In the genomic region with DNA sequence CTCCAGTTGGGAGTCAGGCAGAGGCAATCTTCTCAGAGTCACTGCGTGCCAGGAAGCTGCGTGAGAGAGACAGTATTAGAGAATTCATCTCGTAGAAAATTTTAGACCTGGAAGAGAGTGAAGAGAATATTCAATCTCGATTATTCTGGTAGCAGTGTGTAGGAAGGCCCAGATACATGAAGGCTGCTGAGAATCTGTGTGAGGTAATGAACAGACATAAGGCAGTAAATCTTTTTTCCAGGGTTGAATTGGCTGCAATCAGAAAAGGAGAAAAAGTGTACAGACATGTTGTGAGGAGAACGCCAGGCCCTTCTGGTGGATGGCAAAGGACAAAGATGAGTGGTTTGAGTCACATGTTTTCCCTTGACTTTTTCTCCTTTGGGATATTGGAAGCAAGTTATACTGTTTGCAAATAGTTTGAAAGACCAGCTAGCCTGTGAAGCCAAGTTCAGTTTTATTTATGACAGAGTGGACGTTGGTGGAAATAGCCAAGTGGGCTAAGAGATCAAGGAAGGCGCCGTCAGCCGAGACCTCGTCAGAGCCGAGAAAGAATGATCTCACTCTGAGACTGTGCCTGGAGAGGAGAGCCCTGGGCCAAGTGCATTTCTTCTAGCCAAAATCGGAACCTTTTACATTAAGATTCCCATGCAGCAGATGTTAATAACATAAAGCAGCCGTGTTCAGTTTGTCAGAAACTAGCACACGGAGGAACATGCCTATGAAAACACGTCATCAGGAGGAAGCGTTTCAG, we compare ENCODE assay signal across 13 mouse cellular contexts. TPM values are rescaled to one million over a fixed set of nuclear protein-coding genes. Genes with fewer than 3 reads are reported as not detected.
DNase-seq lines count a peak whose midpoint lies in the region; ATAC-seq and TF ChIP-seq lines count a peak whose summit lies in the region.
"Had no signal": no experiment of that assay in that cellular context is flagged by ENCODE, and none has a peak within 500 bp of the region (broad histone marks: within the 10 kb centered on the region; RNA-seq: fewer than 3 reads in every experiment).

No protein-coding gene starts in this region.

- peak; percentile 51 for DNase-seq in kidney, postnatal 0 days (ENCODE audit: low spot score)
- DNase-seq in kidney, adult 18-20 months: no peak
- DNase-seq in adrenal gland, postnatal 14 days: peak; percentile 80
- DNase-seq in gastrocnemius, postnatal 14 days: peak; percentile 61
- DNase-seq in yolk sac, embryonic 10.5 days (ENCODE audit: low spot score): no peak
- no peak for DNase-seq in layer of hippocampus, adult 8-10 months (ENCODE audit: low spot score in 2 of 2)
- DNase-seq in right cerebral cortex, adult 18-20 months: no peak
- DNase-seq: cerebellum, adult 9-11 months; right cerebral cortex, postnatal 14 days; thymus, postnatal 14 days had no signal

- no peak overlapping the region for H3K9ac ChIP-seq in kidney, postnatal 0 days (ENCODE audit: low read depth, low read length)
- H3K9ac ChIP-seq in lung, embryonic 15.5 days: no peak overlapping the region
- H3K9ac ChIP-seq: liver, embryonic 14.5 days had no signal

- no peaks in the 10 kb centered on the region for H3K27me3 ChIP-seq in kidney, postnatal 0 days (ENCODE audit: insufficient read depth, low read length)
- no peaks in the 10 kb centered on the region for H3K27me3 ChIP-seq in lung, embryonic 15.5 days

- no peak overlapping the region for H3K4me3 ChIP-seq in kidney, postnatal 0 days (replicated peaks; ENCODE audit: low read depth, low read length)
- H3K4me3 ChIP-seq in lung, embryonic 15.5 days: no peak overlapping the region
- H3K4me3 ChIP-seq: erythroblast, embryonic 14.5 days had no signal

- H3K4me2 ChIP-seq in kidney, postnatal 0 days (ENCODE audit: low read length): no peak overlapping the region
- H3K4me2 ChIP-seq in lung, embryonic 15.5 days: no peak overlapping the region

- 76% methylated on average over 16 of the region's 16 CpGs for WGBS in kidney, postnatal 0 days
- 59% methylated on average over 16 of the region's 16 CpGs for WGBS in lung, embryonic 15.5 days

- no peak overlapping the region for H3K27ac ChIP-seq in kidney, postnatal 0 days
- H3K27ac ChIP-seq in lung, embryonic 15.5 days: peak overlapping the region; percentile 79
- H3K27ac ChIP-seq: liver, embryonic 14.5 days had no signal

- no peak for TF ChIP-seq CTCF in kidney, postnatal 0 days (IDR thresholded peaks at IDR 0.05; ENCODE audit: low read depth)

- intact Hi-C loops in gastrocnemius, postnatal 14 days (cut with DNase I; ENCODE audit: low total_unique reads): no loop called here

- H3K9me3 ChIP-seq in kidney, postnatal 0 days (replicated peaks; ENCODE audit: low read length): no peaks in the 10 kb centered on the region
- H3K9me3 ChIP-seq in lung, embryonic 15.5 days: no peaks in the 10 kb centered on the region

- H3K4me1 ChIP-seq in kidney, postnatal 0 days (replicated peaks; ENCODE audit: insufficient read depth, low read length): peaks cover 7% of the 10 kb centered on the region
- H3K4me1 ChIP-seq in lung, embryonic 15.5 days: peaks cover 40% of the 10 kb centered on the region

- H3K36me3 ChIP-seq in kidney, postnatal 0 days (ENCODE audit: insufficient read depth, low read length): no peaks in the 10 kb centered on the region; the same call in 1 of the 2 replicates
- 0 out of 2 replicates have a peak, but pooled peaks cover 3% of the 10 kb centered on the region for H3K36me3 ChIP-seq in lung, embryonic 15.5 days

- no peak for ATAC-seq in kidney, postnatal 0 days (replicated peaks; ENCODE audit: low FRiP score, low read depth)
- peak; percentile 79 for ATAC-seq in lung, embryonic 15.5 days (ENCODE audit: borderline replicate concordance, extremely low read depth, low FRiP score, low TSS enrichment)

RNA-seq across cellular contexts. Expression of a gene that starts 11.8 kb away (rescaled TPM):
- 9.5 and 9.9 TPM in 2 replicates for polyA plus RNA-seq in kidney, postnatal 0 days (2015; fragmentation: Nextera tagmentation; extraction: Ambion mirVana)
- 150 and 156 TPM in 2 replicates for total RNA-seq in adrenal gland, postnatal 14 days (2021)
- total RNA-seq in gastrocnemius, postnatal 14 days (2021): 10 to 100 TPM; 17.2 to 20.3 TPM
- polyA plus RNA-seq in lung, embryonic 15.5 days (2015; fragmentation: Nextera tagmentation; extraction: Ambion mirVana): 9.3 and 9.4 TPM in 2 replicates
- 10 to 100 TPM; 15.4 to 19.8 (median 16.4) TPM for total RNA-seq in layer of hippocampus, adult 8-10 months (2022)

Comparison
In these comparisons a context has a peak if more than half of its experiments do, and no peak if none do; other contexts are left out.
1. DNase-seq: peak in kidney, postnatal 0 days (single experiment), adrenal gland, postnatal 14 days (single experiment) and gastrocnemius, postnatal 14 days (single experiment); none in kidney, adult 18-20 months (single experiment), yolk sac, embryonic 10.5 days (single experiment), layer of hippocampus, adult 8-10 months (0 of 2) and right cerebral cortex, adult 18-20 months (single experiment).